Mouse (Mus musculus) kidney, adult 2 months (tissue): ENCODE data around the gene Cfap20.

Experiments
- CTCF ChIP-seq: fragments of 200-500 bp; conservative IDR thresholded peaks from 2 replicates; pipeline ENCODE4 v1.5.1; 2011; ENCODE audit warnings: low read depth, mild to moderate bottlenecking, control low read depth, low read length, moderate library complexity, mixed read lengths; ENCODE audit not compliant: insufficient read depth, insufficient read length
- POLR2A ChIP-seq: fragments of 200-500 bp; IDR thresholded peaks from one replicate; pipeline ENCODE4 v1.6.1; 2011; ENCODE audit warnings: low read depth, low read length, control low read depth

DNA sequence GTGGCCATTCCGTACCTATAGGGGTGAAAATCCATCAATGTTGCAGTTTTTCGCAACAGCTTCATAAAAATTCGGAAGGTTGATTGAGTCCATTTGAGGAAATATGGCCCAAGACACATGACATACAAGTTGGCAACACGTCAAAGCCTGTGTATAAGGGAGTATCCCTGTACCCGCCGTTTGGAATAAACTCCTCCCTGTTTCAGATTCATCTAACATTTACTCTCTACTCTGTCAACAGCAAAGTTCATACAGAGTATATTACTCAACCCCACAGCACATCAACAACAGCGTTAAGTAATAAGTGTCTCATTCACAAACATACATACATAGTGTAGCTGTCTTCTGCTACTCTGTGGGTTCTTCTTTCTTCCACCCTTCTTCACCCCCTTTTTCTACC, 10.0 kb downstream of the Cfap20 start:
- TF ChIP-seq CTCF (no peak), POLR2A (no peak)
